Mouse (Mus musculus): ENCODE results near the gene Sergef.

DNA sequence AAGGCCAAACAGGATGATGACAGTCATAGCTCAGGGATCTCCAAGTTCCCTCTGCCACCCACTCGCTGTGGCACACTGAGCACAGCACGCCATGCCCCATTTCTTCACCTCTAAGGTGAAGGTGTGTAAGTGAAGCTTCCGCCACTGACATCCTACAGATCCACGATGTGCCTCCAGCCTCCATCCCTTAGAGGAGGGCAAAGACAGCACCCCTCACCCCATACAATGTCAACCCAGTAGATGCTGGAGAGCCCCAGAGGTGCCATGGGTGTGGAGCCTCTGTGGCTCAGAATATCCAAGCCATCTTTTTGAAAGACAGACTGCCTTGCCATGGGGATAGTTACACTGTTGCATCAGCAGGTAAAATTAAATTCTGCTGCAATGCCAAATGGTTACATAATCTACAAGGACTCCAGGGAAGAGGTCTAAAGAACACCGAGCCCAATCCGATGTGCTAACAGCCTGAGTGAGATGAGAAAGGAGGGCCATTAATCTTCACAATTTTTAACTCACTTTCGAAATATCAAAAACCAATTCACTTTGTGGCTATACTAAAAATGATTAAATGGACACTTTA, 23.1 kb downstream of the Sergef start:
- TF ChIP-seq POLR2A (IDR thresholded peaks at IDR 0.05; ENCODE audit: extremely low read depth, insufficient read depth, low read length): no peak
- TF ChIP-seq CTCF (IDR thresholded peaks at IDR 0.05; ENCODE audit: low read depth, low read length): no peak

All from liver, adult 2 months (tissue).